Mouse (Mus musculus): ENCODE results near the gene Nfib.

DNA sequence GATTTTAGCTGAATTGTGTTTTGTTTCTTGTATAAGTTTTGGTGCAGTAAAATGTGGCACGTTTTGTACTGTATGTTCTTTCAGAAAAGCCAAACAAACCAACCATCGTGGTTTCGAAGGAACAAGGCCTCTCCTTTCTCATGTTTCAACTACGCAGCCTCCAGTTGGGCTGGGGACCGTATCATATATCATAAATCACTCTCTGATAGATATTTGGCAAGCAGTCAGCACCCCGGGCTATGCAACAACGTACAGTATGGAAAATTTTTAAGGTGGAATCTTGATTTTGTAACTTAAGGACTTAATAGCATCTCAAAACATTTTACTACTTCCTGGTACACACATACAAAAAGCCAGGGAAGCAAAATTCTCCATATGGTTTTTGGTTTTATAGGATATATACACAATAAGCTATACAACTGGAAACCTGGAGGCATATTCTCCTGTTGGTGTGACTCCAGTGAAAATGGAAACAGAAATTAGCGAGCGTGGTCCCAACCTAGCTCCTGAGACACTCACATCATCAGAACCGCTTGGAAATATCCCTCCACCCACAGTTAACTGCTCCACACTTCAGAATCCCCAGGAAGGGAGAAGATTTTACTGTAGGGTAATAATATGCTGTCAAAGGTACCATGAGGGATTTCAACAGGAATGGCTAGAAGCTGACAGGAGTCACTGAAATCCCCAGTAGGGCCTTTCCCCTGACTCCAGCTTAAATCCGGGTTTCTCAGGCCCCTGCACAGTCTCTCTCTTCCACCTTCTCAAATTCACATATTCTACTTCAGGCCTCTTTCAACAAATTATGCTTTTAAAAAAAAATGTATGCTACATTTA, 455.8 kb downstream of the Nfib start:
- TF ChIP-seq CHD2 (IDR thresholded peaks at IDR 0.05; ENCODE audit: low read length) (no peak), HCFC1 (IDR thresholded peaks at IDR 0.05; ENCODE audit: low read depth, low read length) (no peak), CHD1 (IDR thresholded peaks at IDR 0.05; ENCODE audit: low read depth, low read length) (no peak), ELF1 (IDR thresholded peaks at IDR 0.05; ENCODE audit: low read depth, low read length) (no peak), CTCF (conservative IDR thresholded peaks at IDR 0.05 in 1 of 2, IDR thresholded peaks at IDR 0.05 in 1 of 2; ENCODE audit: low read depth in 2 of 2, low read length in 2 of 2) (no peak), POLR2A (IDR thresholded peaks at IDR 0.05; ENCODE audit: low read depth, low read length) (no peak), USF2 (conservative IDR thresholded peaks at IDR 0.05; ENCODE audit: low read depth, low read length) (no peak), MAFK (IDR thresholded peaks at IDR 0.05; ENCODE audit: insufficient replicate concordance, low read length) (no peak), MXI1 (IDR thresholded peaks at IDR 0.05; ENCODE audit: low read depth, low read length) (no peak)

Data from CH12.LX (cell line).